Mouse (Mus musculus): ENCODE measurements around the gene Il20rb. TPM values are rescaled to one million over a fixed set of nuclear protein-coding genes. Genes with fewer than 3 reads are reported as not detected.
A peak's percentile ranks its signal among the peaks of the same experiment; 100 is the strongest.

Il20rb gene
- total RNA-seq, 2 experiments from 2014 or later, result 3.9 to 4.2 TPM

- DNase-seq (ENCODE audit: low spot score in 2 of 2), result no peak
Observed at GRCm38 (mm10) chr9:100470936-100471604, 15.5 kb downstream of the Il20rb start.

- no peak for DNase-seq (ENCODE audit: low spot score in 2 of 2)
Observed at GRCm38 (mm10) chr9:100470228-100470627, 16.4 kb downstream of the Il20rb start.

- DNase-seq (ENCODE audit: low spot score in 2 of 2), result no peak
Observed at GRCm38 (mm10) chr9:100469681-100470080, 16.9 kb downstream of the Il20rb start.

GRCm38 (mm10) chr9:100468151-100468550 lies 18.4 kb downstream of the Il20rb start:
- no peak for DNase-seq (ENCODE audit: low spot score in 2 of 2)

GRCm38 (mm10) chr9:100467653-100468052 lies 18.9 kb downstream of the Il20rb start:
- DNase-seq (ENCODE audit: low spot score in 2 of 2), result peak in 1 of 2 experiments; percentile 55

- DNase-seq (ENCODE audit: low spot score in 2 of 2), result peak; percentile 43 to 70
Observed at GRCm38 (mm10) chr9:100466743-100467142, 19.8 kb downstream of the Il20rb start.

GRCm38 (mm10) chr9:100465988-100466387 lies 20.6 kb downstream of the Il20rb start:
- no peak for DNase-seq (ENCODE audit: low spot score in 2 of 2)

- no peak for DNase-seq (ENCODE audit: low spot score in 2 of 2)
Observed at GRCm38 (mm10) chr9:100465380-100465779, 21.2 kb downstream of the Il20rb start.

GRCm38 (mm10) chr9:100463771-100464170 lies 22.8 kb downstream of the Il20rb start:
- no peak for DNase-seq (ENCODE audit: low spot score in 2 of 2)

GRCm38 (mm10) chr9:100462098-100462497 lies 24.5 kb downstream of the Il20rb start:
- DNase-seq (ENCODE audit: low spot score in 2 of 2), result no peak

GRCm38 (mm10) chr9:100461671-100462070 lies 24.9 kb downstream of the Il20rb start:
- DNase-seq (ENCODE audit: low spot score in 2 of 2), result peak; percentile 78 to 91

GRCm38 (mm10) chr9:100460203-100460602 lies 26.4 kb downstream of the Il20rb start:
- DNase-seq (ENCODE audit: low spot score in 2 of 2), result no peak

- DNase-seq (ENCODE audit: low spot score in 2 of 2), result no peak
Observed at GRCm38 (mm10) chr9:100457971-100458681, 28.5 kb downstream of the Il20rb start.

- DNase-seq (ENCODE audit: low spot score in 2 of 2), result no peak
Observed at GRCm38 (mm10) chr9:100454664-100454993, 32.0 kb downstream of the Il20rb start.

GRCm38 (mm10) chr9:100453944-100454663 lies 32.5 kb downstream of the Il20rb start:
- peak; percentile 65 to 86 for DNase-seq (ENCODE audit: low spot score in 2 of 2)

GRCm38 (mm10) chr9:100452432-100452831 lies 34.2 kb downstream of the Il20rb start:
- no peak for DNase-seq (ENCODE audit: low spot score in 2 of 2)

GRCm38 (mm10) chr9:100446059-100446686 lies 40.4 kb downstream of the Il20rb start:
- DNase-seq (ENCODE audit: low spot score in 2 of 2), result peak; percentile 56 to 84

- peak in 1 of 2 experiments; percentile 54 for DNase-seq (ENCODE audit: low spot score in 2 of 2)
Observed at GRCm38 (mm10) chr9:100440111-100440790, 46.3 kb downstream of the Il20rb start.

GRCm38 (mm10) chr9:100439481-100439880 lies 47.1 kb downstream of the Il20rb start:
- DNase-seq (ENCODE audit: low spot score in 2 of 2), result no peak

GRCm38 (mm10) chr9:100438994-100439393 lies 47.6 kb downstream of the Il20rb start:
- DNase-seq (ENCODE audit: low spot score in 2 of 2), result no peak

All from layer of hippocampus, adult 18-20 months (tissue).